Mouse (Mus musculus) forebrain, postnatal 0 days (tissue): ENCODE measurements around the gene Tvp23a. TPM values are rescaled to one million over a fixed set of nuclear protein-coding genes. Genes with fewer than 3 reads are reported as not detected.

Experiments
- ATAC-seq: fragments of 200-750 bp; cut with Nextera tagmentation; 2 replicates; pipeline ENCODE4 v1.8.0; 2017; ENCODE audit warnings: mild to moderate bottlenecking, moderate library complexity
- DNase-seq: peaks from one replicate; pipeline ENCODE4 v3.0.0-alpha.2; 2015
- H3K27ac ChIP-seq: fragments of 300-500 bp; sonication (generic); 2 replicates; pipeline ENCODE4 v1.5.1; 2014; ENCODE audit warnings: low read depth, mild to moderate bottlenecking, antibody characterized with exemption, low read length, moderate library complexity, mixed read lengths
- H3K27me3 ChIP-seq: fragments of 300-500 bp; sonication (generic); 2 replicates; pipeline ENCODE4 v1.6.1; 2014; ENCODE audit warnings: mild to moderate bottlenecking, low read length, mixed read lengths; ENCODE audit not compliant: insufficient read depth
- H3K36me3 ChIP-seq: fragments of 300-500 bp; sonication (generic); 2 replicates; pipeline ENCODE4 v1.6.1; 2014; ENCODE audit warnings: mild to moderate bottlenecking, moderate library complexity; ENCODE audit not compliant: insufficient read depth
- H3K4me1 ChIP-seq: fragments of 300-500 bp; sonication (generic); 2 replicates; pipeline ENCODE4 v1.6.1; 2014; ENCODE audit warnings: antibody characterized with exemption; ENCODE audit not compliant: insufficient read depth
- H3K4me2 ChIP-seq: fragments of 300-500 bp; sonication (generic); 2 replicates; pipeline ENCODE4 v1.6.1; 2014; ENCODE audit warnings: low read depth, mild to moderate bottlenecking, moderate library complexity
- H3K4me3 ChIP-seq: fragments of 300-500 bp; sonication (generic); 2 replicates; pipeline ENCODE4 v1.5.1; 2014; ENCODE audit warnings: low read depth, low read length, mixed read lengths
- H3K9ac ChIP-seq: fragments of 300-500 bp; sonication (generic); 2 replicates; pipeline ENCODE4 v1.6.1; 2014; ENCODE audit warnings: mild to moderate bottlenecking
- H3K9me3 ChIP-seq: fragments of 300-500 bp; sonication (generic); 2 replicates; pipeline ENCODE4 v1.6.1; 2016; ENCODE audit warnings: low read length
- CTCF ChIP-seq: sonication (generic); IDR thresholded peaks from 2 replicates; pipeline ENCODE4 v1.5.1; 2016; ENCODE audit warnings: antibody characterized with exemption, control low read depth, low read depth
- whole genome bisulfite sequencing: fragments of 180-500 bp; shearing (Covaris S2); extraction: QIAGEN DNeasy Blood & Tissue Kit; methylation state at CpG from one replicate; pipeline ENCODE4 v1.1.7; 2014; 5-methylcytosine and 5-hydroxymethylcytosine counted together
- polyA plus RNA-seq: library from polyadenylated mRNA; unstranded; fragments of >200 nt; fragmentation: Nextera tagmentation; extraction: Ambion mirVana; gene quantifications from 2 replicates; pipeline ENCODE4 v1.2.1, GENCODE M21; 2015
- total RNA-seq: library from RNA; depleted of rRNA; stranded (reverse); fragments of >200 nt; gene quantifications from 2 replicates; pipeline ENCODE4 v1.2.3, GENCODE M21; 2014

Tvp23a gene
- total and polyA plus RNA-seq, 2 experiments from 2014 or later: 46.3 to 78.1 TPM

- DNase-seq (no peak), ATAC-seq (no peak)
- Histone ChIP-seq H3K4me1 (no peaks in the 10 kb centered on the region), H3K36me3 (no peaks in the 10 kb centered on the region), H3K4me3 (no peak overlapping the region), H3K9me3 (no peaks in the 10 kb centered on the region), H3K27ac (no peak overlapping the region), H3K27me3 (no peaks in the 10 kb centered on the region), H3K4me2 (no peak overlapping the region), H3K9ac (no peak overlapping the region)
- 88% methylated on average over 7 of the region's 7 CpGs for WGBS
- TF ChIP-seq CTCF: no peak
These were observed 41.8 kb upstream of the Tvp23a start for GRCm38 (mm10) chr16:10488769-10489481.

GRCm38 (mm10) chr16:10487895-10488493, 40.8 kb upstream of the Tvp23a start:
- Histone ChIP-seq H3K4me3 (no peak overlapping the region), H3K36me3 (no peaks in the 10 kb centered on the region), H3K9me3 (no peaks in the 10 kb centered on the region), H3K27ac (no peak overlapping the region), H3K9ac (no peak overlapping the region), H3K4me1 (no peaks in the 10 kb centered on the region), H3K27me3 (no peaks in the 10 kb centered on the region), H3K4me2 (no peak overlapping the region)
- WGBS: 91% methylated on average over 8 of the region's 8 CpGs
- ATAC-seq: no peak
- TF ChIP-seq CTCF: no peak
- no peak for DNase-seq

GRCm38 (mm10) chr16:10486993-10487392, 39.8 kb upstream of the Tvp23a start:
- no peak for TF ChIP-seq CTCF
- Histone ChIP-seq H3K4me1 (no peaks in the 10 kb centered on the region), H3K27me3 (no peaks in the 10 kb centered on the region), H3K36me3 (no peaks in the 10 kb centered on the region), H3K9me3 (no peaks in the 10 kb centered on the region), H3K9ac (no peak overlapping the region), H3K4me3 (no peak overlapping the region), H3K27ac (no peak overlapping the region), H3K4me2 (no peak overlapping the region)
- no peak for ATAC-seq
- DNase-seq: no peak
- 65% methylated on average over 3 of the region's 3 CpGs for WGBS

- DNase-seq (no peak), ATAC-seq (no peak)
- 70% methylated on average over 4 of the region's 4 CpGs for WGBS
- H3K4me2 ChIP-seq: no peak overlapping the region
- H3K27me3 ChIP-seq: no peaks in the 10 kb centered on the region
- H3K27ac ChIP-seq: no peak overlapping the region
- H3K9me3 ChIP-seq: no peaks in the 10 kb centered on the region
- H3K4me3 ChIP-seq: no peak overlapping the region
- no peaks in the 10 kb centered on the region for H3K36me3 ChIP-seq
- no peak overlapping the region for H3K9ac ChIP-seq
- H3K4me1 ChIP-seq: no peaks in the 10 kb centered on the region
- no peak for TF ChIP-seq CTCF
These were observed 35.2 kb upstream of the Tvp23a start for GRCm38 (mm10) chr16:10482343-10482742.

- 75% methylated on average over 5 of the region's 5 CpGs for WGBS
- no peak within 1 kb of the TSS for H3K4me3 ChIP-seq
- H3K27ac ChIP-seq: no peak within 1 kb of the TSS
- no peak for TF ChIP-seq CTCF
- H3K4me1 ChIP-seq: no peaks in the 10 kb centered on the region
- DNase-seq (no peak), ATAC-seq (no peak)
- H3K36me3 ChIP-seq: no peaks in the 10 kb centered on the region
- no peak within 1 kb of the TSS for H3K9ac ChIP-seq
- no peaks in the 10 kb centered on the region for H3K27me3 ChIP-seq
- H3K4me2 ChIP-seq: no peak within 1 kb of the TSS
- no peaks in the 10 kb centered on the region for H3K9me3 ChIP-seq
These were observed 32.7 kb upstream of the Tvp23a start, which contains the start of gene Ciita for GRCm38 (mm10) chr16:10479857-10480256. Gene Ciita (plus strand): TSS chr16:10480059.

GRCm38 (mm10) chr16:10475919-10476318, 28.8 kb upstream of the Tvp23a start:
- H3K4me1 ChIP-seq: no peaks in the 10 kb centered on the region
- no peak overlapping the region for H3K4me3 ChIP-seq
- H3K36me3 ChIP-seq: no peaks in the 10 kb centered on the region
- H3K9ac ChIP-seq: no peak overlapping the region
- TF ChIP-seq CTCF: no peak
- no peak overlapping the region for H3K4me2 ChIP-seq
- no peak for DNase-seq
- H3K27me3 ChIP-seq: no peaks in the 10 kb centered on the region
- H3K27ac ChIP-seq: no peak overlapping the region
- no peaks in the 10 kb centered on the region for H3K9me3 ChIP-seq
- WGBS: 80% methylated on average over 2 of the region's 2 CpGs
- no peak for ATAC-seq

GRCm38 (mm10) chr16:10474956-10475355, 27.8 kb upstream of the Tvp23a start:
- no peak for TF ChIP-seq CTCF
- no peak overlapping the region for H3K27ac ChIP-seq
- WGBS: 72% methylated on average over 3 of the region's 3 CpGs
- no peaks in the 10 kb centered on the region for H3K9me3 ChIP-seq
- H3K4me1 ChIP-seq: no peaks in the 10 kb centered on the region
- DNase-seq (no peak), ATAC-seq (no peak)
- H3K4me2 ChIP-seq: no peak overlapping the region
- H3K4me3 ChIP-seq: no peak overlapping the region
- no peak overlapping the region for H3K9ac ChIP-seq
- H3K27me3 ChIP-seq: no peaks in the 10 kb centered on the region
- no peaks in the 10 kb centered on the region for H3K36me3 ChIP-seq
